Mouse (Mus musculus) ZHBTc4 (cell line): ENCODE measurements around the gene Zfp217.

Source experiments
- DNase-seq: peaks from one replicate; pipeline ENCODE4 v3.0.0-alpha.2; 2011; ENCODE audit warnings: low read depth, low spot score

Zfp217 gene

DNA sequence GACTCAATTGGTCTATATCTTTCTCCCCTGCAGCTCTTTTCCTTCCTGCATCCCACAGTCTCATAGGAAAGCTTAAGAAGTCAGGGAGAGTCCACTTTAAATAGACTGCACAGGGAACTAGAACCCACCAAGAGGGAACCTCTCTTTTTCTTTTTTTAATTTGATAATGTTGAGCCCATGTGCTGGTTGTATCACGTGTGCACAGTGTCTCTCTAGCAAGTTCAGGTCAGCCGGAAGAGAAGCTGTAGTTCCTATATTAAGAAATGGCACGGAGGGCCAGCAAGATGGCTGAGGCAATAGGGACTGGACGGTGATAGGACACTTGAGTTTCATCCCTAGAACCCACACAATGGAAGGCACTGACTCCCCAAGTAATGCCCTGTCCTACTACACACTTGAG, 11.1 kb upstream of the Zfp217 start:
- DNase-seq, result no peak

DNA sequence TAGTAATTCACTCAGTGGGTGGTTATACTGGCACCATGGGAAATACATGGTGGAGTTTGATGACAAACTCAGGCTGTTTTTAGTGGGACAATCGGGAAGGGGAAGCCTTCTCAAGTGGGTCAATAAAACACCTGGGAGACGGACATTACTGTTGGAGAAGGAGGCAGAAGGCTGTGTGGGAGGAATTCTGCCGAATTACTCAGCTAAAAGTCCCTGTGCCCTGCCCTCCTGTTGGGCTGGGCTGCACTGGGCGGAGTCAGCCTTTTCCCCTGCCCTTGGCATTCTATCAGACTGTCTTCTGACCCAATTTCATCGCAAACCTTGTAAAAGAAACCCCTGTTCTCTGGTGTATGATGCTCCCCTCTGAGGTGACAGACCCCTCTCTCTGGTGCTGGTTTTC, 10.3 kb upstream of the Zfp217 start:
- DNase-seq, result no peak

DNA sequence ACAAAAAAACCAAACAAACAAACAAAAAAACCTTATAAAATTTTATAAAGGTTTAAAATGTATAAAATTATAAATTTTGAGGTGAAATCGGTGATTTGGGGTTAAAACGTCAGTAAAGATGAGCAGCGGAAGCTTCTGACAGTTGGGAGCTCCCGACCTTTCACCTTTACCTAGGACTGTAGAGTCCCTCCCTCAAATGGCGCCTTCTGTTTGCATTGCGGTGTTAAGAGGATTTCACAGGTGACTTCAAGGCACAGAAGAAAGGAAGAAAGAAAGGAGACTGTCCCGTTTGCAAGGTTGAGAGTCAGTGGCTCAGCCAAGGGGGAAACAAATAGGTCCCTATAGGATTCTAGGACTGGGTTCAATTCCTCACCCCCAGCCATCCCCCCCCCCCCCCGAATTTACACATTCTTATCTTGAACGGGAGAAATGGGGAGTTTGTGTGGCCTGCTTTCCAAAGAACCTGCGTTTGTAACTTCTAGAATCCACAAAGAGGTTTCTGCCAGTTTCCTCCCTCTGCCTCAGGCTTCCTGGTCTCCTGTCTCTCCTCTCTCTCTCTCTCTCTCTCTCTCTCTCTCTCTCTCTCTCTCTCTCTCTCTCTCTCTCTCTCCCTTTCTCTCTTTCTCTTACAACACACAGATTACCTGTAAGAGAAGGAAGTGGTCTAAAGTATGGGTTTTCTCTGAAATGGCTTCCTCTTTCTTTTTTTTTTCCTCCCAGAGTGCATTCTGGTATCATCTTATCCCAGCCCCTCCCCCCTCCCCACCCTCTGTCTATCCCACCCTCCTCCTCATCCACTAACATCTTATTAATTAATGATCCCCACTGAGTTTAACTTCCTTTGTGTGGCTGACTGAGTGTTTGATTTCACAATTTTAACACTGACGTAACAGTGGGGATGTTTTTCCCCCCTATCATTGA, 9.6 kb upstream of the Zfp217 start:
- DNase-seq, result no peak

- DNase-seq, result peak; percentile 55
Measured at GRCm38 (mm10) chr2:170155089-170155740, 7.3 kb upstream of the Zfp217 start.

- DNase-seq, result no peak
Measured at GRCm38 (mm10) chr2:170154738-170155088, 6.8 kb upstream of the Zfp217 start.

DNA sequence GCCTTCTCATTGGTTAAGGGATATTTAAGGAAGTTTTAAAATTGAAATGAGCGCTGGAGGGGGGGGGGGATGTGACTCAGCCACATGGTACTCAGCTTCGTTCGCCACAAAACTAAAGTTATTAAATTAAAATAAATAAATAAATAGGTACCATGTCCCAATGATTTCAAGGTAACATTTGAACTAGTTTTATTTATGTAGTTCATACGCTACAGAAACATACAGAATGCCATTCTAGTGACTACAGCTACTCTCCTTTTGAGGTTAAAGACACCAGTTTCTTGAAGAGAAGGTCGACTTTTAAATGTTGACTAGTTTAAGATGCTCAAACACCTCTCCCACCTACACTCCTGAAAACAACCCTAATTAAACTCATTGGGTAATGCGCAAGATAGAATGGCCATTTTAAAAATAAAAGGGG, 6.4 kb upstream of the Zfp217 start:
- no peak for DNase-seq

GRCm38 (mm10) chr2:170153421-170154271, 5.7 kb upstream of the Zfp217 start:
- DNase-seq, result no peak

GRCm38 (mm10) chr2:170152856-170153255, 5.0 kb upstream of the Zfp217 start:
- no peak for DNase-seq

DNA sequence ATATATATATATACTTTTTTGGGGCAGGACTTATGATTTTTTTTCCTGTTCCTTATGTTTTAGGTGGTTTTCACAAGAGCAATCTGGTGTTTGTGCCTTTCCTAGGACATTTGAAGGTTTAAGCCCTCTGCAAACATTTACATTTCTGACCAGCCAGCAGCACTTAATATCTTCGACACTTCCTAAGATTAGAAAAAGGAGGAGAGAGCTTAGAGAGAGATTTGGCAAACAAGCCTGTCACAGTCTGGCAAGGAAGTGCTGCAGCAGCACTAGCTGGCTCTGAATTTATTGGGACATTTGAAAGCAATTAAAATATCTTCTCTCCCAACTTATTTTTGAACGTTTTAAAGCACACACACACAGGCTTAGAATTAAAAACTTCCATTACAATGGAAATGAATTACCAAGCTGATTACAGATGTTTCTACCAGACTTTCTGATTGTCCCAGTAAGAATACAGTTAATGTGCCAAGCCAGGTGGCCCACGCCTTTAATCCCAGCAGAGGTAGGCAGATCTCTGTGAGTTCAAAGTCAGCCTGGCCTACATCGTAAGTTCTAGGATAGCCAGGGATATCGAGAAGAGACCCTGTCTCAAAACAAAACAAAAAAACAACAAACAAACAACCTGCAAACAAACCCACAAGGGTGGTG, 4.3 kb upstream of the Zfp217 start:
- DNase-seq, result no peak

DNA sequence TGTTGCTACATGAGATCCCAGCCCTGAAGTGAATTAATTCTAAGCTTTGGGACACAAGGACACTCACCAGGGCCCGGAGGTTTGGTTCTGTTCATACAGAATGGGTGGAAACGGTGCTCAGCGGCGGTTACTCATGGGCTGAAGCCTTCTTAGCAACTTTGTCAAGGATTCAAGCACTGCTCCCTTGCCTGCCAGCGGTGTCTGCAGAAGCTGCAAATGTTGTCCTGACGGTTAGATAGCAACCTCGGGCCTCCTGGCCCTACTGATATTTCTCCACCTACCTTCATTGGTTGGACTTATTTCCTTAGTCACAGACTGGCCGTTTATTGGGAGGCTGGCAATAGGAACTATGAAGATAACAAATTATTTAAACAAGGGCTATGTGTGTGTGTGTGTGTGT, 3.6 kb upstream of the Zfp217 start:
- no peak for DNase-seq

GRCm38 (mm10) chr2:170148828-170149227, 925 bp upstream of the Zfp217 start:
- no peak for DNase-seq

DNA sequence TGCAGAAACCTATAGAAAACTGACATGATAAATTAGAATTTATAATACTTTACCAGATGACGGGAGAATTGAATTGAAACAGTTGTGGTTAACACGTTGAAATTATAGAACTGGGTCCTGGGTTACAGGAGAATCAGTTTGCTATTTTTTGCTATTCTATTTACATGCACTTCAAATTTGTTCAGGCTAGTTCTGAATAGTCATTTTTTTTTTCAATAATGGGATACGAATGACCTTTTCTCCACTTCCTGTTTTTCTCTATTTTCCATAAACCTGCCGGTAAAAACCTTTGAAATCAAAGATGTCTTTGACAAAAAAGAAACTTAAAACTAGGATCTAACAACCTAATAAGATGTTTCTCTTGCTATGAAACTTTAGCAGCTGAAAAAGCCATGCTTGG, 733 bp downstream of the Zfp217 start:
- DNase-seq, result no peak

DNA sequence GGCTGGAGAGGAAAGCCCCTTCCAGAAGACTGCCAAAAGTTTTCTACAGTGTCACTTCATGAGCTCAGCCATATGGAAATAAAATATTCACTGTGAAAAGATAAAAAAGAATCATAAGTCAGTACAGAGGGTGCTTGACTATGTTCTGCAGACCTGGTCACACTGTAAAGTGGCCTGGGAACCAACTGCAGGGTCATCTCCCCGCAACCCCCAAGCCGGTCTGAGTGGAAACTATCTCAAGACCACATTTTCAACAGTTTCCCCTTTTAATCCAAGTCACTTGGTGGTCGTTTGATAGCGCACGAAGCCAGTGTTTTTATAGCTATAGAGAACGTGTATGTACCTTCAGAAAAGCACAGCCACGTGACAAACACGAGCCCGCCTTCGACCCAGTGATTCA, 3.6 kb downstream of the Zfp217 start:
- no peak for DNase-seq

DNA sequence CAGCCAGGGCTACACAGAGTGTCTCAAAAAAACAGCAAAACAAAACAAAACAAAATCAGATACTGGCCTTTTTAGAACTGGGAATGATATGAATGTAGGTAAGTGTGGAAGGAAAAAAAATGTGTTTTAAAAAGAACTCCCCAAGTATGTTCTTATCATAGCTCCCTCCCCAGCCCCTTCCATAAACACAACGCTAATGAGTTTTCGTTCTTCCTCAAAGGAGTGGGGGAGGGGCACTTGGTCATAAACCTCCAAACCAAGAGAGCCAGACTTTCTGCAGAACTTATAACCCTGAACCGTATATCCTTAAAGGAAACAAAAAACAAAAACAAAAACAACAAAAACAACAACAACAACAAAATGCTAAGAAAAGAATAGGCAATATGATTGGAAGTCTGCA, 4.0 kb downstream of the Zfp217 start:
- no peak for DNase-seq

GRCm38 (mm10) chr2:170142542-170142941, 5.4 kb downstream of the Zfp217 start:
- DNase-seq, result peak; percentile 89

DNA sequence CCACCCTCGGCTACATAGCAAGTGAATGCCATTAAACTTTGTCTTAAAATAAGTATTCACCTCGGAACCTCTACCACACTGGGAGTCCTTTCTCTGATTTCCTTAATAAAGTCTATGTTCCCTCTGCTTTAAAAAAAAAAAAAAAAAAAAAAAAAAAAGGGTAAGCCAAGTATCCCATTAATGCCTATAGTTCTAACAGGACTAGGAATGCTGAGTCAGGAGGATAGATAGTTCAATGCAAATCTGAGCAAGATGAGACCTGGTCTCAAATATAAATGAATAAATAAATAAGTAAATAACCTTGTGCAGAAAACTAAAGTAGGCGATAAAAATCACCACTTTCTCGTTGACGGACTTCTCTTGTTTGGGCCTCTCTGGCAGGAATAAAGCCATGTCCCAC, 6.4 kb downstream of the Zfp217 start:
- DNase-seq, result no peak

DNA sequence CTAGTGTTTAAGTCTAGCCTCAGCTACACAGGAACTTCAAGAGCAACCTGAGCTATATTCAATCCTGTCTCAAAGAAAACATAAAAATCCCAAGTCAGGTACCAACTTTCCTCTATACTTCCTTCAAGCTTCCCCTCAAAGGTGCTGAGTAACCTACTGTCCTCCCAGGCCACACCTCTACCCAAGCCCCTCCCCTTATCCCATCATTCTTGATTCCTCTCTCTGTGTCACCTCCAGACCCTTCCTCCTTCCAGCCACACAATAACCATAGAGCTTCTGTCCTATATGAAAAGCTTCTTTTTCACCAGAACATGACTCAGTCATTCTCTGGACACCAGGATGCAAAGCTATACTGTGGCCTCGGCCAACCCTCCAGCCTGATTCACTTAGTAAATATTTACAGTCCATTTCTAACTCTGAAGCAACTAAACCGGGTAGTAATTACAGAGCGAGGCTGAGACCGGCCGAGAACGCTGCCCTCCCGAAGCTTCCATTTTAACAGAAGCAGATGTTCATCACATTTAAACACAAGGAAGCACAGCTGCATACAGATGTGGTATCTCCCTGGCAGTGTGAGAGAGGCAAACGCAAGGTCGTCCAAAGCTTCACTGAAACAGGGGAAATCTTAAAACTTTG, 8.4 kb downstream of the Zfp217 start:
- DNase-seq, result peak; percentile 83

GRCm38 (mm10) chr2:170136928-170137327, 11.0 kb downstream of the Zfp217 start:
- no peak for DNase-seq

DNA sequence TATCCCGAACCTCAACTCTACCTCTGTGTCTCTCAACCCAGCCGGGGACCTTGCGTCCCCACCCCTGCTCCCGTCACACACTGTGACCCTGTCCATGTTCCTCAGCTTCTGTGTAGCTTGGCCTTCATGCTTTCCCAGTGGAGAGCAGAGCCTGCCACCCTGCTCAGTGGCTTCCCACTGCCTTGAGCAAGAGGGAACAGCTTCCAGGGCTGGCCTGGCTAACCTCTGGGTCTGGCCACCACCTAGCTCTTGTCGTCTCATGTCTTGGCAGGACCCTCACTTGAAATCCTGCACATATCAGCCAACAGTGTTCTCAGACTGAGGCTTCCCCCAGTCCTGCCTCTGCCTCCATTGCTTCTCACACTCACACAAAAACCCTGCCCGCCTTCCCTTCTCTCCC, 12.1 kb downstream of the Zfp217 start:
- DNase-seq, result no peak

DNA sequence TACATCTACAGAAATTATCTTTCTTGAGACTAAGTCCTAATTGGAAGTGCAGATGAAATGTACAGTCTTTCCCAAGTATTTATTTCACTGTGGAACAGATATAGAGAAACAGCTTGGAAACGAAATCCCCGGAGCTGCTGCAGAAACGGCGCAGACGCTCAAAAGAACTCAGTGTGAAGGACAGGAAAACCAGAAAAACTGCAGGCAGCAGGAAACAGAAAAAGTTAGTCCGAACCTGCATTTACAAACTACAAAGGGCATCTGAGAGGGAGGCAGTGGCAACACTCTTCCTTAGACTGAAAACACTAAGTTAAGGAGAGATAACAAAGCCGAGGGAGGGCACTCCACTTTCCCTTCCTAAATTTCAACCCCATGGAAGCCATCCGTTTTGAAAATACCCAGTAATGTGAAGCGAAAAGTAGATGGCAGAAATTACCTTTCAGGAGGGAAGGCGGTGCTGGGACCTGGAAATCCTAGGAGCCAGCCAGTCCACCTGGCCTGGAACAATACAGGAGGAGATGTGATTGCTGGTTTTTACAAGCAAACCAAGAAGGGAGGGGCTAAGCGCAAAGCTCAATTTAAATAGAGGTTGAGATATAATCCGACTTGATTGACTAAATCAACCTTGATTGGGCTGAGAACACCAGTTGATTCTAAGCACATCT, 13.7 kb downstream of the Zfp217 start:
- DNase-seq, result no peak
